10 mouse cellular contexts compared by ENCODE assay signal in genomic region chr9:32146257-32146996, GRCm38 (mm10). TPM values are rescaled to one million over a fixed set of nuclear protein-coding genes. Genes with fewer than 3 reads are reported as not detected.
DNase-seq lines count a peak whose midpoint lies in the region; ATAC-seq and TF ChIP-seq lines count a peak whose summit lies in the region.
"Had no signal": no experiment of that assay in that cellular context is flagged by ENCODE, and none has a peak within 500 bp of the region (broad histone marks: within the 10 kb centered on the region; RNA-seq: fewer than 3 reads in every experiment).

No protein-coding gene starts in this region.

- intact Hi-C loops in gastrocnemius, postnatal 36 days (cut with DNase I): no loop called here

- TF ChIP-seq CTCF in lung, adult 2 months (IDR thresholded peaks at IDR 0.05; ENCODE audit: insufficient read depth, low read length): no peak
- TF ChIP-seq CTCF in thymus, adult 2 months (IDR thresholded peaks at IDR 0.05; ENCODE audit: borderline replicate concordance, control insufficient read depth, extremely low read depth, insufficient read depth, low read length, poor library complexity): no peak

- ATAC-seq in forebrain, embryonic 16.5 days: 0 out of 2 replicates have a peak, but pooled peaks have one; percentile 36
- ATAC-seq in forebrain, embryonic 13.5 days: no peak
- ATAC-seq in heart, embryonic 15.5 days (replicated peaks; ENCODE audit: insufficient number of reproducible peaks, insufficient read depth, low FRiP score, low read depth): peak; percentile 80
- ATAC-seq: midbrain, embryonic 16.5 days had no signal

- H3K27me3 ChIP-seq in forebrain, embryonic 16.5 days (replicated peaks; ENCODE audit: control insufficient read depth, insufficient read depth, low read length): no peaks in the 10 kb centered on the region
- no peaks in the 10 kb centered on the region for H3K27me3 ChIP-seq in forebrain, embryonic 13.5 days
- no peaks in the 10 kb centered on the region for H3K27me3 ChIP-seq in heart, embryonic 15.5 days
- no peaks in the 10 kb centered on the region for H3K27me3 ChIP-seq in thymus, adult 2 months (ENCODE audit: control insufficient read depth, insufficient read depth, low read length)
- H3K27me3 ChIP-seq: hindbrain, embryonic 15.5 days had no signal

- H3K9ac ChIP-seq in forebrain, embryonic 16.5 days (replicated peaks; ENCODE audit: low read depth, low read length): no peak overlapping the region
- H3K9ac ChIP-seq in forebrain, embryonic 13.5 days: no peak overlapping the region
- no peak overlapping the region for H3K9ac ChIP-seq in heart, embryonic 15.5 days
- H3K9ac ChIP-seq: hindbrain, embryonic 15.5 days had no signal

- no peaks in the 10 kb centered on the region for H3K36me3 ChIP-seq in forebrain, embryonic 16.5 days (ENCODE audit: control insufficient read depth, insufficient read depth)
- no peaks in the 10 kb centered on the region for H3K36me3 ChIP-seq in forebrain, embryonic 13.5 days (ENCODE audit: poor library complexity, severe bottlenecking)
- no peaks in the 10 kb centered on the region for H3K36me3 ChIP-seq in heart, embryonic 15.5 days
- no peaks in the 10 kb centered on the region for H3K36me3 ChIP-seq in thymus, adult 2 months (ENCODE audit: control insufficient read depth, insufficient read depth, low read length)
- H3K36me3 ChIP-seq: hindbrain, embryonic 15.5 days had no signal

- no peak overlapping the region for H3K4me2 ChIP-seq in forebrain, embryonic 16.5 days (ENCODE audit: low read length)
- no peak overlapping the region for H3K4me2 ChIP-seq in forebrain, embryonic 13.5 days
- peak overlapping the region; percentile 44 for H3K4me2 ChIP-seq in heart, embryonic 15.5 days
- H3K4me2 ChIP-seq: hindbrain, embryonic 15.5 days had no signal

- no peak overlapping the region for H3K4me3 ChIP-seq in forebrain, embryonic 16.5 days (replicated peaks; ENCODE audit: low read length)
- no peak overlapping the region for H3K4me3 ChIP-seq in forebrain, embryonic 13.5 days
- H3K4me3 ChIP-seq in lung, adult 2 months (replicated peaks; ENCODE audit: extremely low read depth, low read depth, low read length): no peak overlapping the region
- H3K4me3 ChIP-seq in heart, embryonic 15.5 days: no peak overlapping the region
- H3K4me3 ChIP-seq in thymus, adult 2 months (ENCODE audit: control insufficient read depth, insufficient read depth, low read length): no peak overlapping the region
- H3K4me3 ChIP-seq: hindbrain, embryonic 15.5 days had no signal

- WGBS in forebrain, embryonic 16.5 days: 72% methylated on average over 12 of the region's 12 CpGs
- 71% methylated on average over 12 of the region's 12 CpGs for WGBS in forebrain, embryonic 13.5 days
- WGBS in lung, adult 2 months: 53% methylated on average over 12 of the region's 12 CpGs
- WGBS in heart, embryonic 15.5 days: 30% methylated on average over 12 of the region's 12 CpGs
- WGBS in thymus, adult 2 months: 51% methylated on average over 12 of the region's 12 CpGs

- TF ChIP-seq POLR2A in lung, adult 2 months (IDR thresholded peaks at IDR 0.05; ENCODE audit: borderline replicate concordance, extremely low read depth, low read depth, low read length): no peak
- TF ChIP-seq POLR2A in thymus, adult 2 months (IDR thresholded peaks at IDR 0.05; ENCODE audit: control insufficient read depth, extremely low read depth, insufficient read depth, low read length, poor library complexity): no peak

- H3K27ac ChIP-seq in forebrain, embryonic 16.5 days (ENCODE audit: low read length): no peak overlapping the region
- H3K27ac ChIP-seq in forebrain, embryonic 13.5 days: no peak overlapping the region
- H3K27ac ChIP-seq in heart, embryonic 15.5 days: peak overlapping the region; percentile 70
- no peak overlapping the region for H3K27ac ChIP-seq in thymus, adult 2 months (ENCODE audit: control insufficient read depth, insufficient read depth, low read length)
- H3K27ac ChIP-seq: hindbrain, embryonic 15.5 days had no signal

- no peaks in the 10 kb centered on the region for H3K9me3 ChIP-seq in forebrain, embryonic 16.5 days (ENCODE audit: control insufficient read depth, low read length)
- no peaks in the 10 kb centered on the region for H3K9me3 ChIP-seq in forebrain, embryonic 13.5 days (replicated peaks)
- H3K9me3 ChIP-seq in heart, embryonic 15.5 days (replicated peaks): no peaks in the 10 kb centered on the region
- H3K9me3 ChIP-seq: hindbrain, embryonic 15.5 days had no signal

- peak; percentile 13 for DNase-seq in lung, postnatal 25 days (ENCODE audit: low spot score)
- no peak for DNase-seq in lung, adult 2 months
- peak; percentile 23 for DNase-seq in thymus, adult 2 months
- no peak for DNase-seq in cerebellum, postnatal 4 days (ENCODE audit: low spot score in 2 of 2)
- no peak for DNase-seq in gastrocnemius, postnatal 36 days

- peaks cover 10% of the 10 kb centered on the region; the same call in 1 of the 2 replicates for H3K4me1 ChIP-seq in forebrain, embryonic 16.5 days (replicated peaks; ENCODE audit: control insufficient read depth, insufficient read depth, low read length)
- peaks cover 13% of the 10 kb centered on the region for H3K4me1 ChIP-seq in forebrain, embryonic 13.5 days
- peaks cover 4% of the 10 kb centered on the region for H3K4me1 ChIP-seq in lung, adult 2 months (ENCODE audit: control insufficient read depth, insufficient read depth, low read length)
- peaks cover 14% of the 10 kb centered on the region for H3K4me1 ChIP-seq in heart, embryonic 15.5 days (replicated peaks)
- peaks cover 8% of the 10 kb centered on the region for H3K4me1 ChIP-seq in thymus, adult 2 months (replicated peaks; ENCODE audit: control insufficient read depth, insufficient read depth, low read length)

RNA-seq across cellular contexts. Expression of gene Arhgap32, which starts 30.5 kb away (rescaled TPM):
- 11.4 and 12.0 TPM in 2 replicates for polyA plus RNA-seq in forebrain, embryonic 16.5 days (2015; fragmentation: Nextera tagmentation; extraction: Ambion mirVana)
- polyA plus RNA-seq in forebrain, embryonic 13.5 days (2015; fragmentation: Nextera tagmentation; extraction: Ambion mirVana): 7.3 and 7.5 TPM in 2 replicates
- polyA plus RNA-seq in lung, adult 2 months (2012; rRNA removed): 4.3 and 9.2 TPM in 2 replicates
- polyA plus RNA-seq in heart, embryonic 15.5 days (2015; fragmentation: Nextera tagmentation; extraction: Ambion mirVana): 2.6 and 4.0 TPM in 2 replicates
- 1.5 and 2.3 TPM in 2 replicates for polyA plus RNA-seq in thymus, adult 2 months (2012; rRNA removed)
- 1 to 10 TPM; 4.5 to 6.0 TPM for total RNA-seq in gastrocnemius, postnatal 36 days (2021)

Comparison
In these comparisons a context has a peak if more than half of its experiments do, and no peak if none do; other contexts are left out.
1. DNase-seq: peak in lung, postnatal 25 days (single experiment) and thymus, adult 2 months (single experiment); none in lung, adult 2 months (single experiment), cerebellum, postnatal 4 days (0 of 2) and gastrocnemius, postnatal 36 days (0 of 2).